Mouse (Mus musculus) hindbrain, embryonic 15.5 days (tissue): Measurements from ENCODE around the gene Fblim1. TPM values are rescaled to one million over a fixed set of nuclear protein-coding genes. Genes with fewer than 3 reads are reported as not detected.

Experiments
- ATAC-seq: fragments of 200-750 bp; cut with Nextera tagmentation; 2 replicates; pipeline ENCODE4 v1.8.0; 2017; ENCODE audit warnings: low read depth, moderate number of reproducible peaks, moderate TSS enrichment; ENCODE audit not compliant: low FRiP score
- H3K27ac ChIP-seq: fragments of 300-500 bp; sonication (generic); replicated peaks from 2 replicates; pipeline ENCODE4 v1.5.1; 2015; ENCODE audit warnings: mild to moderate bottlenecking, inconsistent platforms
- H3K27me3 ChIP-seq: fragments of 300-500 bp; sonication (generic); 2 replicates; pipeline ENCODE4 v1.6.1; 2015; ENCODE audit warnings: control low read depth, inconsistent platforms
- H3K36me3 ChIP-seq: fragments of 300-500 bp; sonication (generic); 2 replicates; pipeline ENCODE4 v1.6.1; 2015; ENCODE audit warnings: control low read depth, inconsistent platforms
- H3K4me1 ChIP-seq: fragments of 300-500 bp; sonication (generic); replicated peaks from 2 replicates; pipeline ENCODE4 v1.6.1; 2015; ENCODE audit warnings: control low read depth, inconsistent platforms
- H3K4me2 ChIP-seq: fragments of 300-500 bp; sonication (generic); 2 replicates; pipeline ENCODE4 v1.6.1; 2015; ENCODE audit warnings: moderate library complexity, mild to moderate bottlenecking, inconsistent platforms
- H3K4me3 ChIP-seq: fragments of 300-500 bp; sonication (generic); 2 replicates; pipeline ENCODE4 v1.5.1; 2015; ENCODE audit warnings: mild to moderate bottlenecking, inconsistent platforms
- H3K9ac ChIP-seq: fragments of 300-500 bp; sonication (generic); 2 replicates; pipeline ENCODE4 v1.6.1; 2015; ENCODE audit warnings: inconsistent platforms
- H3K9me3 ChIP-seq: fragments of 300-500 bp; sonication (generic); 2 replicates; pipeline ENCODE4 v1.6.1; 2016; ENCODE audit warnings: control low read depth, inconsistent platforms
- WGBS: fragments of 180-500 bp; shearing (Covaris S2); methylation state at CpG from one replicate; pipeline ENCODE4 v1.1.7; 2015; 5-methylcytosine and 5-hydroxymethylcytosine counted together
- polyA plus RNA-seq: library from polyadenylated mRNA; unstranded; fragments of >200 nt; fragmentation: Nextera tagmentation; extraction: Ambion mirVana; gene quantifications from 2 replicates; pipeline ENCODE4 v1.2.1, GENCODE M21; 2015

The Fblim1 gene
- polyA plus RNA-seq, 1 experiment from 2014 or later = 49.9 TPM

DNA sequence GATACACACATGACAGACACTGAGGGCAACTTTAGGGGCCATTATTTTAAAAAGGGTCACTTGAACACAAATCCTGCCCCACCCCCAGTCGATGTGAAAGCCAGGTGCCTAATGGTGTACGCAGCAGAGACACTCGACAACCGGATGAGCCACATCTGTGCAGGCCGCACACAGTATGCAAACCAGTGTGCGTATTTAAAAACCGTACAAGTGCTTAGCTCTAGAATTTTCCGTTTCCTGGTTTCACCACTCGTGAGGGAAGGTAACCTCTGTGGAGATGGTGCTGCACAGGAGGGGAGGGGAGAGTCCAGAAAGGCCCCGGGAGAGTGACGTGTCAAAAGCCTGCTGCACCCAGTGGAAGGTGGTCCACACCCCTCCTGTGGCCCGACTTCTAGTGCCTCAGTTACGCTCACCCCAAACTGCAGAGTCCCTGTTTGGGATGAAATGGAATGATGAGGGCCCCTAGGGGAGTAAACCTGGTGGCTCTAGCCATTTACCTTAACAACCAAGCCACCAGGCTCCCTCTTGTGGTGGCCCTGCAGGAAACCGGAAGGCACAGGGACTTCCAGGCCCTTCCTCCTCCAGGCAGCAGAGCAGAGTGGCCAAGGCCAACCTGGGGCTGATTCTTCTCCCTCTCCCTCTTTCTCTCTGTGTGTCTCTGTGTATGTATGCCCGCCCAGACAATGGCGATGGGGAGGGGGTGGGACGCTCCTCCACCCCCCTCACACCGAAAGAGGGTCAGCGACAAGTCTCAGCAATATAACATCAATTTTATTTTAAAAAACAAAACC lies 19.3 kb upstream of the Fblim1 start:
- ATAC-seq = no peak
- H3K36me3 ChIP-seq = peaks cover 38% of the 10 kb centered on the region
- no peak overlapping the region for H3K27ac ChIP-seq

DNA sequence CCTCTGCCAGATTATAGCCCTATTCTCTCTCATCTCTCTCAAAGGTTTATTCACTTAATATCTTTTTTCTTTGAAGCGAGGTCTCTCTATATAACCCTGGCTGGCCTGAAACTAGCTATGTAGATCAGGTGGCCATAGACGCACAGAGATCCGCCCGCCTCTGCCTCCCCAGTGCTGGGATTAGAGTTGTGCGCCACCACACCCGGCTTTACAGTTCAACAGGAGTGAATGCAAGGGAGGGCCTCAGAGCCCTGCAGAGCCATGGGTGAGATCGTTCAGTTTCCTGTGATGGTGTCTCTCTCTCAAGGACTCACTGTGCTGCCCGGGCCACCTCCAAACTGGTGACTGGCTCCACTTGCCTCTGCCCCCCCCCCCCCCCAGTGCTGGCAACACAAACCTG lies 18.2 kb upstream of the Fblim1 start:
- Histone ChIP-seq H3K4me2 (no peak overlapping the region), H3K4me3 (no peak overlapping the region), H3K9ac (no peak overlapping the region), H3K27ac (no peak overlapping the region), H3K4me1 (no peaks in the 10 kb centered on the region), H3K27me3 (no peaks in the 10 kb centered on the region), H3K9me3 (no peaks in the 10 kb centered on the region), H3K36me3 (peaks cover 28% of the 10 kb centered on the region)
- no peak for ATAC-seq
- WGBS = 94% methylated on average over 7 of the region's 8 CpGs

More for the DNA sequence above, 19.3 kb upstream of the Fblim1 start:
- WGBS = 81% methylated on average over 19 of the region's 19 CpGs
- H3K4me2 ChIP-seq = no peak overlapping the region
- no peak overlapping the region for H3K9ac ChIP-seq
- no peak overlapping the region for H3K4me3 ChIP-seq
- H3K4me1 ChIP-seq = no peaks in the 10 kb centered on the region
- no peaks in the 10 kb centered on the region for H3K9me3 ChIP-seq
- H3K27me3 ChIP-seq = no peaks in the 10 kb centered on the region

DNA sequence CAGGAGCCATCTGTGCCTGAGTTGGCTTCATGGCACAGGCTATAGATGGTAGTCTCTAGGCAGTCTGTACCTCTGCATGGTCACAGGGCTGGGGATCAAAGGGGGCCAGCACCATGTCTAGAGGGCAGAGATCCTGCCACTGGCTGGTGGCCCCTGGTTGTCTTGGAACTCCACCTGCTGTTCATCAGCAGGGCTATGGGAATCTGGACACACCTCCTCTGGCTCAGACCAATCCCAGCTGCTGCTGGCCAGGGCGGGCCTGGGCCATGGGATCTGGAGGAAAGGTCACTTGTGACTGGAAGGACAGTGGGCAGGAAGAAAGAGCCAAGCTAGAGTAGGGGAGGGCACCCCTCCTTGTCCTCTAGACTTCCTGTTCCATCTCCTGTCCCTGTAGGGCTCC lies 17.8 kb upstream of the Fblim1 start, which contains the start of gene Slc25a34:
TSS of gene Slc25a34 (minus strand) at position 156 of the 400 bp plus-strand sequence.
- H3K9me3 ChIP-seq = no peaks in the 10 kb centered on the region
- H3K4me3 ChIP-seq = no peak within 1 kb of the TSS
- H3K4me1 ChIP-seq = no peaks in the 10 kb centered on the region
- H3K27me3 ChIP-seq = no peaks in the 10 kb centered on the region
- 59% methylated on average over 1 of the region's 1 CpGs for WGBS
- no peak within 1 kb of the TSS for H3K9ac ChIP-seq
- no peak within 1 kb of the TSS for H3K4me2 ChIP-seq
- no peak within 1 kb of the TSS for H3K27ac ChIP-seq
- peak; percentile 35; the same call in 1 of the 2 replicates for ATAC-seq
- peaks cover 23% of the 10 kb centered on the region for H3K36me3 ChIP-seq

DNA sequence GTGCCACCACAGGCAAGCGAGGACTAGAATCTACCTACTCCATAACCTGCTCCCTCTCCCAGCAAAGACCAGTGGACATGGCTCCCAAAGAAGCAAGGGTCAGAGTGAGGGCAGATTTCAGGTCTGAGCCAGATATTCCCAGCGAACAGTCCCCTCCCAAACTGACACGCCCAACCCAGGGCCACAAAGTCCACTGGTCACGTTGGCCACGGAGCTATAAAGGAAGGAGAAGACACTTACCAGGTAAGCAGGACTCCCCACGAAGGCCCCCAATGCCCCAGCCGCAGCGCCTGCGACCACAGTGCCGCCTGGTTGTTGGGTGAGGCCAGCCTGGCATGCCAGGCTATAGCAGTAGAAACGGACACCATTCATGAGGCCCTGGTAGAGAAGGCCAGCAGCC lies 17.1 kb upstream of the Fblim1 start:
- H3K27ac ChIP-seq = no peak overlapping the region

DNA sequence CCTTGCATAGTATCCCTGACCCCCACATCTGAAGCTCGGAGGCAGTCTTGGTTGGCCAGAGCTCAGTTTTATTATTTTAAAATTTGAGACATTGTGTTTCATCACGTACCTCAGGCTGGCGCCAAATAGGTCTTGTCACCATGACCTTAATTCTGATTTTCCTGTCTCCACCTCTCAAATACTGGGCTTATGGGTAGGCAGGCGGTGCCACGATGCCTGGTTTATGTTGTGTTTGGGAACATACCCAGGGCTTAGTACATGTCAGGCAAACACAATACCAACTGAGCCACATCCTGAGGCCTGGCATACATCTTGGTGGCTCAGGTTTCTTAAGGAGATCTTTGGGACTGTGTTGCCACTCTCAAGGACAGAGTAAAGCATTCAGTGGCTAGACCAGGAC lies 16.7 kb upstream of the Fblim1 start:
- Histone ChIP-seq H3K27me3 (no peaks in the 10 kb centered on the region), H3K4me3 (no peak overlapping the region), H3K36me3 (peaks cover 12% of the 10 kb centered on the region), H3K4me1 (peaks cover 6% of the 10 kb centered on the region), H3K9ac (no peak overlapping the region), H3K27ac (no peak overlapping the region), H3K4me2 (no peak overlapping the region), H3K9me3 (no peaks in the 10 kb centered on the region)
- 86% methylated on average over 5 of the region's 5 CpGs for WGBS
- no peak for ATAC-seq

More for the DNA sequence above, 17.1 kb upstream of the Fblim1 start:
- Histone ChIP-seq H3K4me3 (no peak overlapping the region), H3K27me3 (no peaks in the 10 kb centered on the region), H3K36me3 (peaks cover 17% of the 10 kb centered on the region), H3K4me2 (no peak overlapping the region), H3K9me3 (no peaks in the 10 kb centered on the region), H3K9ac (no peak overlapping the region), H3K4me1 (peaks cover 2% of the 10 kb centered on the region)
- WGBS = 91% methylated on average over 11 of the region's 11 CpGs
- no peak for ATAC-seq

DNA sequence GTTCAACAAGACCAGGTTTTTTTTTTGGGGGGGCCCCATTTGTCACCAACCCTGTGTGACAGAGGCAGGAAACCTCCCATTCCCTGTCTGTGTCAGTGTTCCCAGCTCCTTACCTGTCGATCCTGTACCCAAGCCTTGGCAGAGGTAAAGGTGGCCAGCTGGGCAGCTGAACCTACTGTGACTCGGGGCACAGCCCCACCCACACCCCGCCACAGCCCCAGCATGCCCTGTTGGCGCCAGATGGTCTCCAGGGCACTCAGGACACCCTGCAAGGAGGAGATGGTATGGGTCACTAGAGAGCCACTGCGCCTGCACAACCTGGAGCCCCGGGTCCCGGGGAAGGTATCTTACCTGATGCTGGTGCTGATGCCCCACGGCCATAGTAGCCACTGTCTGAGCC lies 16.2 kb upstream of the Fblim1 start:
- WGBS = 89% methylated on average over 8 of the region's 8 CpGs
- Histone ChIP-seq H3K9me3 (no peaks in the 10 kb centered on the region), H3K36me3 (peaks cover 7% of the 10 kb centered on the region), H3K27ac (no peak overlapping the region), H3K4me1 (peaks cover 8% of the 10 kb centered on the region), H3K9ac (no peak overlapping the region), H3K4me2 (no peak overlapping the region), H3K27me3 (no peaks in the 10 kb centered on the region), H3K4me3 (no peak overlapping the region)
- ATAC-seq = no peak

DNA sequence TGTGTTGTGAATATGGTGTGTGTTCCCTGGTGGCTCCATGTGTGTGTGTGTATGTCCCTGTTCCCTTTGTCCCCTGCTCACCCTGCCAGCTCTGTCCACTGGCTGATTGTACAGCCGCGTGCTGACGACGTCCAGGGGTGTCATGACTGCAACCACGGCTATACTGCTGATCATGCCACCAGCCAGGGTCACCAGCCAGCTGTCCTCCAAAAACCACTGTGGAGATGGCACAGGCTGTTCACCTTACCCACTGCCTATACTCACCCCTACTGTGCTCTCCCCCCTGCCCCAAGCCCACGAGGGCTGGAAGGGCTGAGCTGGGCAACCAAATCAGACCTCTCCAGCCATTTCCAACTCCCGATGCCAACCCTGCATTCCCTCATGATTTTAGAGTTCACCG lies 15.4 kb upstream of the Fblim1 start:
- WGBS = 84% methylated on average over 8 of the region's 8 CpGs
- H3K27ac ChIP-seq = no peak overlapping the region
- H3K9ac ChIP-seq = no peak overlapping the region
- peaks cover 8% of the 10 kb centered on the region for H3K4me1 ChIP-seq
- peaks cover under 1% of the 10 kb centered on the region; the same call in 1 of the 2 replicates for H3K36me3 ChIP-seq
- no peak overlapping the region for H3K4me3 ChIP-seq
- H3K9me3 ChIP-seq = no peaks in the 10 kb centered on the region
- no peaks in the 10 kb centered on the region for H3K27me3 ChIP-seq
- no peak for ATAC-seq
- H3K4me2 ChIP-seq = no peak overlapping the region

DNA sequence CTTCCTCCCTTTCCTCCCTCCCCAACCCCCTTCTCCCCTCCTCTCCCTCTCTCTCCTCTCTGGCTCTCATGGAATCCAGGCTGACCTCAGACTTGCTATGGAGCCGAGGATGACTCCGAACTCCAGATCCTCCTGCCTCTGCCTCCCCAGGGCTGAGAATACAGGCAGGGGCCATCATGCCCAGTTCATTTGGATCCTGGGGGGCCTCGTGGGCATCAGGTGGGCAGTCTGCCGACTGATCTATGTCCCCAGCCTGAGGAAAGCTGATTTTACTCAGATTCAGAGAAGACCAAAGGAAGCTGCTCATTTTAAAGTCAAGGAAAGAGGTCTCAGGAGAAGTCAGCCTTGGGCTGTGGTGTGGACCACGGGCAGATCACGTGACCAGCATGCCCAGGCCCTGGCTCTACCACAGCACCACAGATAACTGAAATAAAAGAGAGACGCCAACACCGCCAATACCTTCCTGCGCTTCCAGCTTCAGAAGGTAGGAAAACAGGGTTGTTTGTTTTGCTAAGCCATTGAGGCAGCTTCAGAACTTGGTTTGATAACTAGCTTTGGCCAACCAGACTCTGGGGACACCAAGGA lies 13.5 kb upstream of the Fblim1 start:
- H3K4me1 ChIP-seq = peaks cover 8% of the 10 kb centered on the region
- no peaks in the 10 kb centered on the region for H3K9me3 ChIP-seq
- H3K4me2 ChIP-seq = no peak overlapping the region
- no peak overlapping the region for H3K27ac ChIP-seq
- H3K4me3 ChIP-seq = no peak overlapping the region
- H3K36me3 ChIP-seq = no peaks in the 10 kb centered on the region
- 89% methylated on average over 9 of the region's 9 CpGs for WGBS
- ATAC-seq = no peak
- H3K9ac ChIP-seq = no peak overlapping the region
- H3K27me3 ChIP-seq = no peaks in the 10 kb centered on the region

DNA sequence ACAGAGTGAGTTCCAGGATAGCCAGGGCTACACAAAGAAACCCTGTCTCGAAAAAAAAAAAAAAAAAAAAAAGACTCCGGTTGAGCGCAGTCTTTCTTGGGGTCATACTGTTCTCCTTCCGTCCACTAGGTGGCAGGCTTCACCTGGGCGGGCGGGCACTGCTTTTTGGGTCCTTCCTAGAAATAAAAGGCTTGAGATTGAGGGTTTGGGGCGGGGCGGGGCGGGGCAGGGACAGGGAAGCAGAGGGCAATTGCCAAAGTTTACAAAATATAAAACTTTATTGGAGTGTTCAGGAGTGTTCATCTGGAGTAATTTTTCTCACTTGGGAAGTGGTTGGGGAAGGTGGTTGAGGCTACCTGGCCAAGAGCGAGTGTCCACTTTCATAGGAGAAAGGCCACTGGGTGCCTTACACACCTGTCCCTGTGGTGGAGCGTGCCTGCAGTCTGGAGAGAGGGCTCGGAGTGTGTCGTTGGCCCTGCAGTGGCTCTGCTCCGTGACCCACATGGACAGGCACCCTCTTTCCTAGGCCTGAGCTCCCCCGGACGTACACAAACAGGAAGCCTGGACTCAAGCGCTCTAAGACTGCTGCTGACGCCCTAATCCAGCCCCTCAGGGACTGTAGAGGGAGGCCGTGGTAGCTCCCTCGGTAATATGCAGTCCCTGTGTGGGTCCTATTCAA lies 12.8 kb upstream of the Fblim1 start, which contains the start of gene Tmem82:
TSS of gene Tmem82 (minus strand) at position 69 of the 679 bp plus-strand sequence.
- 37% methylated on average over 19 of the region's 20 CpGs for WGBS
- no peak within 1 kb of the TSS for H3K9ac ChIP-seq

DNA sequence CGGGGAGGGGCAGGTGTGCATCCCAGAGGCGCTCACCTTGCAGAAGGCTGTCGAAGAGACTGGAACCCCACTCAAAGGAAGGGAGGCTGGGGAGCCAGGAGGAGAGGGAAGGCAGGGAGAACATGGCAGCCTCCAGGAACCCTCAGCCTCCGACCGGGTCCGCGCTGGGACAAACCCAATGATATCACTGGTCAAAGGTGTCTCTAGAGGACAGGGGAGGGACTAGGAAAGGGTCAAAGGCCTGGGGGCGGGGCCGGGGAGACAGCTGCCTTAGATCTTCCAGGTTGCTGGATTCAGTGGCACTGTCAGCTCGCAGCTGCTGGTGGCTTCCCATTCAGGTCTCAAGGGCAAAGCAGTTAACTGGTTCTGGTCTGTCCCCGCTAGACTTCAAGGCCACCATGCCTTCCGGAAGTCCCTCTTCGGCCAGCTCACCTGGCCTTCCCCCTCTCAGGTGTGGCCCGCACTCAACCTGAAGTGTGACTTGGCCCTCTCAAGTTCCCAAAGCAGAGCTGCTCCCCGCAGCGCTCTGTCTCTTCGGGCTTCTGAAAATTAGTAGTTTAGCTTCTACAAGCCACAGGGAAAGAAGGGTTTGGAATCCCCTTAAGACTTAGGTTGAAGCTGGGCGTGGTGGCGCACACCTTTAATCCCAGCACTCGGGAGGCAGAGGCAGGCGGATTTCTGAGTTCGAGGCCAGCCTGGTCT lies 12.1 kb upstream of the Fblim1 start:
- no peaks in the 10 kb centered on the region for H3K36me3 ChIP-seq
- peaks cover 8% of the 10 kb centered on the region for H3K4me1 ChIP-seq
- no peaks in the 10 kb centered on the region for H3K27me3 ChIP-seq
- no peak for ATAC-seq
- 14% methylated on average over 22 of the region's 22 CpGs for WGBS
- H3K9ac ChIP-seq = no peak overlapping the region
- no peaks in the 10 kb centered on the region for H3K9me3 ChIP-seq
- H3K4me2 ChIP-seq = peak overlapping the region; percentile 43
- H3K27ac ChIP-seq = no peak overlapping the region
- no peak overlapping the region for H3K4me3 ChIP-seq

More for the DNA sequence above, 12.8 kb upstream of the Fblim1 start, which contains the start of gene Tmem82:
- ATAC-seq = no peak
- Histone ChIP-seq H3K4me3 (no peak within 1 kb of the TSS), H3K4me2 (peak within 1 kb of the TSS; percentile 43), H3K4me1 (peaks cover 8% of the 10 kb centered on the region), H3K27ac (no peak within 1 kb of the TSS), H3K9me3 (no peaks in the 10 kb centered on the region), H3K36me3 (no peaks in the 10 kb centered on the region), H3K27me3 (no peaks in the 10 kb centered on the region)

DNA sequence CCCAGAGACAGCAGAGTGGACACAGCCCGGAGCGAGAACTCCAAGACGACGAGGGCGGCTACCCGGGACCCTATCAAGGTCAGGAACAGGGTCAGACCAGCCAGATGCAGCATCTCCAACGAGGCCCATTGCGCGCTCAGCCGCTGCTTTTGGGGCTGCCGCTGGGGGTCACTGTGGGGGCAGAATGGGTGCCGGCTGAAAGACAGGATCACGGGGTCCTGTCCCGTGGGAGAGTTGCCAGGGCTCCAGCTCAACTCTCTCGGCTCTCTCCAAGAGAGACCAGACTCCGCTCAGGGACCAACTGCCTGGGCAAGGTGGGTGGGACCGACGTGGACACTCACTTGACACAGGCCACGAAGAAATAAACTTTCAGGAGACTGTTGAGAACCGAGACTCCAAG lies 11.4 kb upstream of the Fblim1 start:
- ATAC-seq = 0 out of 2 replicates have a peak, but pooled peaks have one; percentile 39
- no peak overlapping the region for H3K4me3 ChIP-seq

More for the DNA sequence above, 11.4 kb upstream of the Fblim1 start:
- H3K4me2 ChIP-seq = peak overlapping the region; percentile 43
- H3K36me3 ChIP-seq = no peaks in the 10 kb centered on the region
- no peaks in the 10 kb centered on the region for H3K27me3 ChIP-seq
- H3K9ac ChIP-seq = no peak overlapping the region
- 6% methylated on average over 20 of the region's 20 CpGs for WGBS
- H3K4me1 ChIP-seq = peaks cover 8% of the 10 kb centered on the region
- no peak overlapping the region for H3K27ac ChIP-seq
- H3K9me3 ChIP-seq = no peaks in the 10 kb centered on the region
